Mouse (Mus musculus) kidney, postnatal 0 days (tissue): ENCODE measurements around the gene Atp2b1. TPM values are rescaled to one million over a fixed set of nuclear protein-coding genes. Genes with fewer than 3 reads are reported as not detected.

Experiments
- ATAC-seq: fragments of 200-750 bp; cut with Nextera tagmentation; replicated peaks from 2 replicates; pipeline ENCODE4 v1.8.0; 2017; ENCODE audit warnings: low read depth, moderate number of reproducible peaks, moderate TSS enrichment, moderate library complexity; ENCODE audit not compliant: low FRiP score
- DNase-seq: peaks from one replicate; pipeline ENCODE4 v3.0.0-alpha.2; 2016; ENCODE audit warnings: low spot score
- H3K27ac ChIP-seq: fragments of 300-500 bp; sonication (generic); 2 replicates; pipeline ENCODE4 v1.5.1; 2014; ENCODE audit warnings: mild to moderate bottlenecking
- H3K27me3 ChIP-seq: fragments of 300-500 bp; sonication (generic); 2 replicates; pipeline ENCODE4 v1.6.1; 2014; ENCODE audit warnings: low read length, mixed read lengths; ENCODE audit not compliant: insufficient read depth
- H3K36me3 ChIP-seq: fragments of 300-500 bp; sonication (generic); 2 replicates; pipeline ENCODE4 v1.6.1; 2014; ENCODE audit warnings: low read length, mixed read lengths; ENCODE audit not compliant: insufficient read depth
- H3K4me1 ChIP-seq: fragments of 300-500 bp; sonication (generic); replicated peaks from 2 replicates; pipeline ENCODE4 v1.6.1; 2014; ENCODE audit warnings: antibody characterized with exemption, low read length, mixed read lengths; ENCODE audit not compliant: insufficient read depth
- H3K4me2 ChIP-seq: fragments of 300-500 bp; sonication (generic); 2 replicates; pipeline ENCODE4 v1.6.1; 2014; ENCODE audit warnings: mild to moderate bottlenecking, low read length, moderate library complexity, mixed read lengths
- H3K4me3 ChIP-seq: fragments of 300-500 bp; sonication (generic); replicated peaks from 2 replicates; pipeline ENCODE4 v1.5.1; 2014; ENCODE audit warnings: low read depth, low read length
- H3K9ac ChIP-seq: fragments of 300-500 bp; sonication (generic); 2 replicates; pipeline ENCODE4 v1.6.1; 2014; ENCODE audit warnings: low read depth, low read length
- H3K9me3 ChIP-seq: fragments of 300-500 bp; sonication (generic); replicated peaks from 2 replicates; pipeline ENCODE4 v1.6.1; 2016; ENCODE audit warnings: low read length, inconsistent platforms, mixed read lengths
- CTCF ChIP-seq: IDR thresholded peaks from 2 replicates; pipeline ENCODE4 v1.5.1; 2016; ENCODE audit warnings: antibody characterized with exemption, low read depth, mild to moderate bottlenecking, moderate library complexity
- whole genome bisulfite sequencing: fragments of 180-500 bp; shearing (Covaris S2); extraction: QIAGEN DNeasy Blood & Tissue Kit; methylation state at CpG from one replicate; pipeline ENCODE4 v1.1.7; 2014; 5-methylcytosine and 5-hydroxymethylcytosine counted together
- polyA plus RNA-seq: library from polyadenylated mRNA; unstranded; fragments of >200 nt; fragmentation: Nextera tagmentation; extraction: Ambion mirVana; gene quantifications from 2 replicates; pipeline ENCODE4 v1.2.1, GENCODE M21; 2015

Gene Atp2b1
- polyA plus RNA-seq, 1 experiment from 2014 or later = 167 TPM

- WGBS = 39% methylated on average over 7 of the region's 7 CpGs
- no peak for ATAC-seq
- no peak for TF ChIP-seq CTCF
These were observed 15.2 kb downstream of the Atp2b1 start for GRCm38 (mm10) chr10:98929444-98929843.

GRCm38 (mm10) chr10:98930143-98930542 is 15.9 kb downstream of the Atp2b1 start:
- no peaks in the 10 kb centered on the region for H3K27me3 ChIP-seq
- no peak overlapping the region for H3K27ac ChIP-seq
- no peak overlapping the region for H3K9ac ChIP-seq
- H3K36me3 ChIP-seq = no peaks in the 10 kb centered on the region
- H3K4me3 ChIP-seq = no peak overlapping the region
- H3K4me2 ChIP-seq = peak overlapping the region; percentile 41
- WGBS = 28% methylated on average over 11 of the region's 11 CpGs
- ATAC-seq = no peak
- DNase-seq = no peak
- H3K9me3 ChIP-seq = no peaks in the 10 kb centered on the region
- no peaks in the 10 kb centered on the region for H3K4me1 ChIP-seq
- no peak for TF ChIP-seq CTCF

More at GRCm38 (mm10) chr10:98929444-98929843, 15.2 kb downstream of the Atp2b1 start:
- Histone ChIP-seq H3K9ac (no peak overlapping the region), H3K27ac (no peak overlapping the region), H3K9me3 (no peaks in the 10 kb centered on the region), H3K4me1 (no peaks in the 10 kb centered on the region), H3K4me2 (no peak overlapping the region), H3K36me3 (no peaks in the 10 kb centered on the region), H3K27me3 (no peaks in the 10 kb centered on the region), H3K4me3 (no peak overlapping the region)
- DNase-seq = peak; percentile 63

- Histone ChIP-seq H3K27me3 (no peaks in the 10 kb centered on the region), H3K4me3 (no peak overlapping the region), H3K4me1 (no peaks in the 10 kb centered on the region), H3K27ac (no peak overlapping the region), H3K36me3 (no peaks in the 10 kb centered on the region), H3K9me3 (no peaks in the 10 kb centered on the region), H3K9ac (no peak overlapping the region), H3K4me2 (no peak overlapping the region)
- DNase-seq (no peak), ATAC-seq (no peak)
- 90% methylated on average over 4 of the region's 4 CpGs for WGBS
- TF ChIP-seq CTCF = no peak
These were observed 25.9 kb downstream of the Atp2b1 start for GRCm38 (mm10) chr10:98940137-98940536.

GRCm38 (mm10) chr10:98940799-98941198 is 26.6 kb downstream of the Atp2b1 start:
- Histone ChIP-seq H3K4me2 (no peak overlapping the region), H3K27ac (no peak overlapping the region), H3K27me3 (no peaks in the 10 kb centered on the region), H3K9me3 (no peaks in the 10 kb centered on the region), H3K4me3 (no peak overlapping the region), H3K4me1 (no peaks in the 10 kb centered on the region), H3K36me3 (no peaks in the 10 kb centered on the region), H3K9ac (no peak overlapping the region)
- no peak for DNase-seq
- no peak for TF ChIP-seq CTCF
- ATAC-seq = no peak
- WGBS = 78% methylated on average over 2 of the region's 2 CpGs

GRCm38 (mm10) chr10:98941991-98942390 is 27.8 kb downstream of the Atp2b1 start:
- Histone ChIP-seq H3K36me3 (no peaks in the 10 kb centered on the region), H3K4me3 (no peak overlapping the region), H3K27me3 (no peaks in the 10 kb centered on the region), H3K27ac (no peak overlapping the region), H3K4me2 (no peak overlapping the region), H3K4me1 (no peaks in the 10 kb centered on the region), H3K9me3 (no peaks in the 10 kb centered on the region), H3K9ac (no peak overlapping the region)
- WGBS = 54% methylated on average over 6 of the region's 6 CpGs
- ATAC-seq (no peak), DNase-seq (no peak)
- TF ChIP-seq CTCF = no peak

- 74% methylated on average over 8 of the region's 8 CpGs for WGBS
- Histone ChIP-seq H3K4me3 (no peak overlapping the region), H3K9me3 (no peaks in the 10 kb centered on the region), H3K4me1 (0 out of 2 replicates have a peak, but pooled peaks cover 5% of the 10 kb centered on the region), H3K9ac (no peak overlapping the region), H3K4me2 (no peak overlapping the region), H3K36me3 (no peaks in the 10 kb centered on the region), H3K27me3 (no peaks in the 10 kb centered on the region), H3K27ac (no peak overlapping the region)
- no peak for ATAC-seq
- DNase-seq = no peak
- no peak for TF ChIP-seq CTCF
These were observed 28.8 kb downstream of the Atp2b1 start for GRCm38 (mm10) chr10:98942999-98943398.

GRCm38 (mm10) chr10:98943894-98944293 is 29.7 kb downstream of the Atp2b1 start:
- 87% methylated on average over 8 of the region's 8 CpGs for WGBS
- no peaks in the 10 kb centered on the region for H3K27me3 ChIP-seq
- no peak overlapping the region for H3K4me3 ChIP-seq
- DNase-seq (no peak), ATAC-seq (no peak)
- H3K27ac ChIP-seq = no peak overlapping the region
- H3K4me2 ChIP-seq = no peak overlapping the region
- no peak overlapping the region for H3K9ac ChIP-seq
- H3K9me3 ChIP-seq = no peaks in the 10 kb centered on the region
- no peaks in the 10 kb centered on the region for H3K36me3 ChIP-seq
- TF ChIP-seq CTCF = no peak
- 0 out of 2 replicates have a peak, but pooled peaks cover 5% of the 10 kb centered on the region for H3K4me1 ChIP-seq
